Mouse (Mus musculus) heart, postnatal 25 days (tissue): ENCODE data around the gene Crx. TPM values are rescaled to one million over a fixed set of nuclear protein-coding genes. Genes with fewer than 3 reads are reported as not detected.

Experiments used
- DNase-seq: peaks from one replicate; pipeline ENCODE4 v3.0.0; 2022; ENCODE audit warnings: low spot score
- intact Hi-C: fragments of 180-260 bp; cut with DNase I; formaldehyde crosslinking; loops from one replicate; pipeline ENCODE4 v1.15.1; 2025
- total RNA-seq, 2 experiments: library from RNA; stranded (reverse); gene quantifications; 2 replicates each; pipeline ENCODE4 v1.2.3; 2021

Gene Crx
- total RNA-seq, 2 experiments from 2014 or later, result not detected

DNA sequence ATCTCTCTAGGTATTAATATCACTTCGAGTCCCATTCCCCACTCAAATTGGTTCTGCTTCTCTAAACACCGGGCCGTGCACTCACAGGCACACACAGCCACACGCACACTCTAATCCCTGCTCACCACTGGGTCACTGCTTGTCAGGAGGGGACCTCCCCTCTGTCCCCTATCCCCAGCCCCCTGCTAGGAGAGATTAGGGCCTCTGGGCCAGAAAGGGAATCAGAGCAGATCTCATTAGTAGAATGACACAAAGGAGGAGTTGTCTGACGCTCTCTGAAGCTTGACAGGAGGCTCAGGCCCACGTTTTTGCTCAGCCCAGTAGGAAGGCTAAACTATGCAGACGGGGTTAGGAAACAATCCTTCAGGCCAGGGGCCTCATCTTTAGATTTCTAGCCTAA is 1.6 kb upstream of the Crx start:
- no peak for DNase-seq
- intact Hi-C loops, result no loop called here

DNA sequence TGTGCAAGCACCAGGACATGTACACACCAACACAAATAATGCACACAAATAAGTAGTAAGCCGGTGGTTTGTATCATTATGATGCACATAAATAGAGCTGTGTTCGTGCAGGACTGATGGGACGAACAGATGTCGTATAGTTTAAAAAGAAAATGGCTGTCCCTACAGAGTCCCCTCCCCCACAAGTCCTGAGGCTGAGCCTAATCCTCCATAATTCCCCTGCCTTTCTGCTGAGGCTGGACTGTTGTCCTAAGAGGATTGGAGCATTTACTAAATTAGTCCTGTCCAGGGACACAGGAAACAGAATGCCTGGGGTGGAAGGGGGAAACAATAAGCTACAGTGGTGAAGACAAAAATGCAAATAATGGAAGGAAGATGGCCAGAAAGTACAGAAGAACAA is 15.7 kb downstream of the Crx start:
- intact Hi-C loops, result no loop called here
- no peak for DNase-seq

DNA sequence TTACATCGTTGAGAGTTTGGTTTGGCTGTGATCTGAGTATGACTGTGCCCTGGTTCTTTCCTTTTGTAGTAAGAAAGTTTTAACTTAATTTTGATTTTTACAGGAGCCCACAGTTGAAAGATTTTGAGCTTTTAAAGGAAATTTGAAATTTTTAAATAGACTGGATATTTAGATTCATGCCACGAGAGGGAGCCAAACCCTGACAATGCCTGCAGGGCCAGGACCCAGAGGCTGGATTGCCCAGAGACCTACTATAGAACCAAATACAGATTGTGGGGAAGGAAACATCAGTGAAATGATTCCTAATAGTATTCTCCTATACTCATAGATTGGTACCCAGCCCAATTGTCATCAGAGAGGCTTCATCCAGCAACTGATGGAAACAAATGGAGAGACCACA is 20.1 kb downstream of the Crx start:
- no peak for DNase-seq
- intact Hi-C loops, result loop anchor here (1.0 kb wide), 1 partner anchor 53 kb away; no protein-coding TSS in a partner anchor

DNA sequence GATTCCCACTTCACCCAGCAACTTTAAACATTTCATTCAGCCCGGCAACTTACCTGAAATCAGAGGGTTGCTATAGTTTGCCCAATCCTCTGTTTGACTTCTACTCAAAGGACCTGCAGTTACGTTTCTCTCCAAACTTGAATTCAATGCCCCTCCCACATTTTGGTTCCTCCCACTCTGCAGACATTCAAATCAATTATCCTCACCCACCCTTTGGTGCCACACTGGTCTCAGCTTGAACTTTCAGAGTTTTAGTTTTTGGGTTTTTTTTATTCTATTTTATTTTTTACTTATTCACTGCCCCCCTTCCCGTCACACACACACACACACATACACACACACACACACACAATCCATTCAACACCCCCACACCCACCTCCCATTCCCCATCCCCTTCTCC is 40.2 kb downstream of the Crx start, which contains the start of gene Obox6:
Gene Obox6 (minus strand): TSS at position 101 of the 400 bp plus-strand sequence.
- DNase-seq, result no peak
- intact Hi-C loops, result no loop called here

Other genes with a start within 250 kb of the Crx start
- gene Obox3, start 240.1 kb downstream of the Crx start, total RNA-seq, result not detected
- gene Obox5, start 129.8 kb downstream of the Crx start, total RNA-seq, result not detected
- not detected for gene Obox6, start 40.3 kb downstream of the Crx start, total RNA-seq
- not detected for gene Crxos, start 2.6 kb upstream of the Crx start, total RNA-seq
- gene Selenow, start 42.4 kb upstream of the Crx start, total RNA-seq, result 100 to 1,000 TPM; 148 to 155 TPM
- 100 to 1,000 TPM; 123 to 127 TPM for gene Nop53, start 66.1 kb upstream of the Crx start, total RNA-seq
- gene Ehd2, start 87.6 kb upstream of the Crx start, total RNA-seq, result 100 to 1,000 TPM; 112 to 129 TPM
- 1 to 10 TPM; 7.1 to 8.3 TPM for gene Bicra, start 168.0 kb upstream of the Crx start, total RNA-seq
- not detected for gene Zfp541, start 181.8 kb upstream of the Crx start, total RNA-seq
- 10 to 100 TPM; 82.8 to 83.3 TPM for gene Napa, start 218.5 kb upstream of the Crx start, total RNA-seq
- 10 to 100 TPM; 22.9 to 24.3 TPM for gene Kptn, start 239.9 kb upstream of the Crx start, total RNA-seq
- under 1 TPM; 0.68 to 0.70 TPM for gene Slc8a2, start 249.9 kb upstream of the Crx start, total RNA-seq